Mouse (Mus musculus): Measurements from ENCODE around the gene Mroh2a. TPM values are rescaled to one million over a fixed set of nuclear protein-coding genes. Genes with fewer than 3 reads are reported as not detected.

The Mroh2a gene
- total RNA-seq, 1 experiment = 0.76 TPM

GRCm38 (mm10) chr1:88277818-88278511, 51.2 kb downstream of the Mroh2a start:
- no peak for DNase-seq (ENCODE audit: low read depth, low spot score)
- Histone ChIP-seq H3K36me3 (ENCODE audit: control insufficient read depth, insufficient read depth, low read length, poor library complexity, severe bottlenecking) (peaks cover 26% of the 10 kb centered on the region), H3K27ac (ENCODE audit: insufficient read depth, low read depth, low read length, poor library complexity, severe bottlenecking) (no peak overlapping the region), H3K9me3 (ENCODE audit: control insufficient read depth, insufficient read depth, low read depth, low read length) (no peaks in the 10 kb centered on the region), H3K4me1 (ENCODE audit: control insufficient read depth in 2 of 2, insufficient read depth in 2 of 2, low read length in 2 of 2, poor library complexity in 1 of 2) (peaks cover 4 to 6% of the 10 kb centered on the region in 2 experiments; a peak in 2 of 4 replicates), H3K9ac (ENCODE audit: insufficient read depth, low read depth, low read length, poor library complexity, severe bottlenecking) (no peak overlapping the region), H3K4me3 (ENCODE audit: insufficient read depth in 1 of 2, low read depth in 1 of 2, low read length in 2 of 2, poor library complexity in 1 of 2, severe bottlenecking in 1 of 2) (peak overlapping the region in 1 of 2 experiments; percentile 87; a peak in 2 of 4 replicates)
- in situ Hi-C loops (cut with MboI; ENCODE audit: low sequenced_read_pairs in 2 of 2, unreplicated experiment in 2 of 2) = no loop called here
- TF ChIP-seq HCFC1 (IDR thresholded peaks at IDR 0.05; ENCODE audit: borderline replicate concordance, insufficient read depth, low read length) (0 out of 2 replicates have a peak, but pooled peaks have one; percentile 10), ZC3H11A (IDR thresholded peaks at IDR 0.05; ENCODE audit: borderline replicate concordance, low read depth, low read length) (no peak), CHD2 (IDR thresholded peaks at IDR 0.05; ENCODE audit: low read depth, low read length) (no peak)

DNA sequence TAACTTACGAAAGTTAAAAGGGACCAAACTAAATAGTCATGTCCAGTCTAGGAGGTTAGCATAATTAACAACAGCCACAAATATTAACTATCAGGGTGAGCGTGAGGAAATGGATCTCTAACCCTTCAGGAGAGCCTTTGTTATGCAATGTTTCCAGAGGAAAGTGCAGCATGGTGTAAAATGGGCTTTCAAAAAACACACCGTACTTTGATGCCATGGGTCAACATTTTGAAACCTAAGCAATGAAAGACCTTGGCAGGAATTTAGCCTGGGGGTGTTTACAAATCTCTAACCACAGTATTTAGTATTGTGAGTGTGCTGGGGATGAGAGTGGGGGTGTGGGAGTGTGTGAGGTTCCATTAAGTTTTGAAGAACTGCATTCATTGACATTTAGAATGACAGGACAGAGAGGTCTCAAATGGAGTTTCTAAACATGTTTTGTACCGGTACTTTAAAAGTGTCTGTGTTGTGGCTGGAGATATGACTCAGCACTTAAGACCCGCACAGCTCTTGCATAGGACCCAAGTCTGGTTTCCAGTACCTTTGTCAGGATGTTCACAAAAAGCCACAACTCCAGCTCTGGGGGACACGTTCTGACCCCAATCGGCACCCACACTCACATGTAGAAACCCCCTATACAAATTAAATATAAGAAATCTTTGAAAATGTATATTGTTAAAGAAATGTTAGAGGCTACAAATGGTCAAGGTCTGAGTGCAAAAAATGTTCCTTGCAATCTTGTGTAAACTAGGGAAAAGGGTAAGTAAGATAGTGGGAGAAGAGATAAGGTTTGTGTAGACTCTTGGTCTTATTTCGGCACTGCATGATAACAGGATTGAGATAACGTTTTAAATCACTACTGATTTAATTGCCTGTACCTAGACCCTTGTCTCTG, 52.6 kb downstream of the Mroh2a start:
- Histone ChIP-seq H3K4me3 (ENCODE audit: insufficient read depth in 1 of 2, low read depth in 1 of 2, low read length in 2 of 2, poor library complexity in 1 of 2, severe bottlenecking in 1 of 2) (no peak overlapping the region), H3K9me3 (ENCODE audit: control insufficient read depth, insufficient read depth, low read depth, low read length) (no peaks in the 10 kb centered on the region), H3K27ac (ENCODE audit: insufficient read depth, low read depth, low read length, poor library complexity, severe bottlenecking) (no peak overlapping the region), H3K4me1 (ENCODE audit: control insufficient read depth in 2 of 2, insufficient read depth in 2 of 2, low read length in 2 of 2, poor library complexity in 1 of 2) (peaks cover 4% of the 10 kb centered on the region in 2 experiments; a peak in 2 of 4 replicates), H3K36me3 (ENCODE audit: control insufficient read depth, insufficient read depth, low read length, poor library complexity, severe bottlenecking) (peaks cover 14% of the 10 kb centered on the region), H3K9ac (ENCODE audit: insufficient read depth, low read depth, low read length, poor library complexity, severe bottlenecking) (no peak overlapping the region)
- DNase-seq (ENCODE audit: low read depth, low spot score) = no peak
- in situ Hi-C loops (cut with MboI; ENCODE audit: low sequenced_read_pairs in 2 of 2, unreplicated experiment in 2 of 2) = no loop called here
- TF ChIP-seq HCFC1 (IDR thresholded peaks at IDR 0.05; ENCODE audit: borderline replicate concordance, insufficient read depth, low read length) = no peak
- TF ChIP-seq ZNF384 (IDR thresholded peaks at IDR 0.05; ENCODE audit: low read depth, low read length) = no peak
- TF ChIP-seq ZC3H11A (IDR thresholded peaks at IDR 0.05; ENCODE audit: borderline replicate concordance, low read depth, low read length) = no peak
- TF ChIP-seq MAFK (IDR thresholded peaks at IDR 0.05; ENCODE audit: insufficient read depth, low read depth, low read length) = 0 out of 2 replicates have a peak, but pooled peaks have one; percentile 37
- no peak for TF ChIP-seq CHD2 (IDR thresholded peaks at IDR 0.05; ENCODE audit: low read depth, low read length)

DNA sequence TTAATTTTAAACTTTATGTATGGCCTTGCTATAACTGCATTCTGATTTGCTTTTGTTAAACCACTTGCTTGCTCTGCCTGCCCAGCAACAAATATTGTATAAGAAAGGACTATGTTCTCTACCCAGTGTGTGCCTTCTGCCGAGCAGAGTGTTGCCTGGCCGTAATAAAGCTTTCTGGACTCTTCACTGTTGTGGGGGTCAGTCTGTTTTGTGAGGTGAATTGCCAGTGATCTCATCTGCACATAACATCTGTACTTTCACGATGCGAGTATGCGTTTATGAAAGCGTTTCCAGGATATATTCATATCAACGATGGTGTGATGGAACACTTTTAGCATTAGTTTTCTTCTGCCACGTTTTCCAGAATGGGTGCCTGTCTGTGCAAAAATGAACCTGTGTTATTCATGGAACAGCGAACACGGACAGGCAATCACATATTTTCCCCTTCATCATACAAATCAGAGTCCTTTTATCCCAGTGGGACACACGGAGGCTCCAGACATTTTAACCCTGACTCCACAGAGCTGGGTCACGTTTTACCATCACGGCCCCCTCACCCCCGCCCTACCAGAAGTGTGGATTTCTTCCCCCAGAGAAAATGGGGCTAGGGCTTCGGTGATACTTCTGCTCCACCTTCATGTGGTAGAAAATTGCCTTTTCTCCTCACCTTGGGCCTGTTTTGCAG, 53.4 kb downstream of the Mroh2a start:
- Histone ChIP-seq H3K9ac (ENCODE audit: insufficient read depth, low read depth, low read length, poor library complexity, severe bottlenecking) (no peak overlapping the region), H3K27ac (ENCODE audit: insufficient read depth, low read depth, low read length, poor library complexity, severe bottlenecking) (no peak overlapping the region), H3K36me3 (ENCODE audit: control insufficient read depth, insufficient read depth, low read length, poor library complexity, severe bottlenecking) (peaks cover 7% of the 10 kb centered on the region; the same call in 1 of the 2 replicates), H3K9me3 (ENCODE audit: control insufficient read depth, insufficient read depth, low read depth, low read length) (no peaks in the 10 kb centered on the region), H3K4me1 (ENCODE audit: control insufficient read depth in 2 of 2, insufficient read depth in 2 of 2, low read length in 2 of 2, poor library complexity in 1 of 2) (peaks cover 4% of the 10 kb centered on the region in 2 experiments; a peak in 2 of 4 replicates), H3K4me3 (ENCODE audit: insufficient read depth in 1 of 2, low read depth in 1 of 2, low read length in 2 of 2, poor library complexity in 1 of 2, severe bottlenecking in 1 of 2) (no peak overlapping the region)
- in situ Hi-C loops (cut with MboI; ENCODE audit: low sequenced_read_pairs in 2 of 2, unreplicated experiment in 2 of 2) = no loop called here
- DNase-seq (ENCODE audit: low read depth, low spot score) = no peak
- TF ChIP-seq ZC3H11A (IDR thresholded peaks at IDR 0.05; ENCODE audit: borderline replicate concordance, low read depth, low read length) (no peak), HCFC1 (IDR thresholded peaks at IDR 0.05; ENCODE audit: borderline replicate concordance, insufficient read depth, low read length) (no peak), MAFK (IDR thresholded peaks at IDR 0.05; ENCODE audit: insufficient read depth, low read depth, low read length) (no peak), ZNF384 (IDR thresholded peaks at IDR 0.05; ENCODE audit: low read depth, low read length) (no peak), CHD2 (IDR thresholded peaks at IDR 0.05; ENCODE audit: low read depth, low read length) (no peak)

GRCm38 (mm10) chr1:88282301-88282700, 55.5 kb downstream of the Mroh2a start:
- Histone ChIP-seq H3K9ac (ENCODE audit: insufficient read depth, low read depth, low read length, poor library complexity, severe bottlenecking) (no peak overlapping the region), H3K36me3 (ENCODE audit: control insufficient read depth, insufficient read depth, low read length, poor library complexity, severe bottlenecking) (no peaks in the 10 kb centered on the region), H3K9me3 (ENCODE audit: control insufficient read depth, insufficient read depth, low read depth, low read length) (no peaks in the 10 kb centered on the region), H3K4me1 (ENCODE audit: control insufficient read depth in 2 of 2, insufficient read depth in 2 of 2, low read length in 2 of 2, poor library complexity in 1 of 2) (peaks cover 2% of the 10 kb centered on the region in 2 experiments; a peak in 2 of 4 replicates), H3K4me3 (ENCODE audit: insufficient read depth in 1 of 2, low read depth in 1 of 2, low read length in 2 of 2, poor library complexity in 1 of 2, severe bottlenecking in 1 of 2) (no peak overlapping the region), H3K27ac (ENCODE audit: insufficient read depth, low read depth, low read length, poor library complexity, severe bottlenecking) (no peak overlapping the region)
- TF ChIP-seq ZC3H11A (IDR thresholded peaks at IDR 0.05; ENCODE audit: borderline replicate concordance, low read depth, low read length) (no peak), HCFC1 (IDR thresholded peaks at IDR 0.05; ENCODE audit: borderline replicate concordance, insufficient read depth, low read length) (no peak), ZNF384 (IDR thresholded peaks at IDR 0.05; ENCODE audit: low read depth, low read length) (no peak)
- DNase-seq (ENCODE audit: low read depth, low spot score) = no peak
- in situ Hi-C loops (cut with MboI; ENCODE audit: low sequenced_read_pairs in 2 of 2, unreplicated experiment in 2 of 2) = no loop called here

All from ES-E14 (cell line).